Mouse (Mus musculus): ENCODE measurements at regions not wholly inside any gene's neighbourhood (a gene's known extent, or its start where the extent isn't known, plus 50 kb on each side); places are given as distances from the start of the nearest gene placed in this dataset.

DNA sequence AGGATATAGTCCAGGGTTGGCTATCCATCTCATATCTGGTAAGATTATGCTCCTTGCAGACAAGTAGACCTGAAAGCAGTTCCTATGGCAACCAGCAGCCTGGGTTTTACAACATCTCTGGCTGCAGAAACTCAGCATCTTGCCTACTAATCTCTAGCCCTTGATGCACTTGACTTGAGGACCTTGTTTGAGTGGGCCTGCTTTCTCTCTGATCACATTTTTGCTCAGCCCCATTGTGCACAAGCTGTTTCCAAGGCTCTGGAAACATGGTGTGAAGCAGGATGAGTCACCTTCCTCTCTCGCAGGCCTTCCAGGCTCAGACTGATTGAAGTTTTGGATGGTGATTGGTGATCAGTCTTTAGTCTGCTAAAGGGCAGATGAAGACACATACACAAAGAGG lies 224.4 kb upstream of the Eef2kmt start:
- TF ChIP-seq CTCF (IDR thresholded peaks at IDR 0.05; ENCODE audit: extremely low read depth, insufficient read depth, insufficient read length, insufficient replicate concordance) (no peak), POLR2A (IDR thresholded peaks at IDR 0.05; ENCODE audit: low read depth, low read length) (no peak)

All from spleen, adult 2 months (tissue).